Mouse (Mus musculus) skeletal muscle tissue, adult 2 months (tissue): ENCODE results near the gene Foxp1.

Experiments used
- DNase-seq: peaks from one replicate; pipeline ENCODE4 v3.0.0-alpha.2; 2012; ENCODE audit warnings: low read depth, low spot score

Gene Foxp1

DNA sequence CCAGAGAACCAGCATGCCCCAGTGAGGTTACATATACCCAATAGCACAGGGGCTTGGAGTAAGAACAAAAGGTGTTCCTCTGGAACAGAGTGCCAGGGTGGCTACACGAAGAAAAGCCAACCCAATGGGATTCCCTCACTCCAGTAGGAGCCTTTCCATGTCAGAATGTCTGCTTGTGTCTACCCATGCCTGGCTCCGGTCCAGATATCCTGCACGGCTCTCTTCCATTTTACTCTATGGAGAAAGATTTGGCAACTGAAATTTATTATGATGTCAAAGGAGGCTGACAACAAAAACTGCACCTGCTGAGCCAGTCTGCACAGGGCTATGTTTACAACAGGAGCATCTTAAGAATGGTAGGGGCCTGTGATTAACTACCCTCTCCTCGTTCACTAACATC is 233.3 kb downstream of the Foxp1 start:
- DNase-seq = no peak

DNA sequence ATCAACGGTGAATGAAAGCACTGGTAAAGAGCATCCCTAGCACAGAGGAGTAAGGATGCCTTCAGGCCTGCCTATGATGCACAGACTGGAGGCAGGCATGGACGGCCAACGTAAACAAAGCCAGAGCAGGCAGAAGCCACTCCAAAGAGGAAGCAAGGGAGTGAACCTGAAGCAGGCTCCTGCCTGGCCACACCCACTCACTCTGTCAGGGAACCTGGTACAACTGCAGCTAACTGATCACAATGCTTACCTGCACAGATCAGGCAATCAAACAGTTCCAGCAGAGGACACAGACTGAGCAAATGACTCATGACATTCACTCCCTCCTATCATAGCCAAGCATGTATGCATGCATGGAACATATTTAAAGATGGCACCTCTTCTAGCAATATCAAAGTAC is 237.5 kb downstream of the Foxp1 start:
- no peak for DNase-seq

DNA sequence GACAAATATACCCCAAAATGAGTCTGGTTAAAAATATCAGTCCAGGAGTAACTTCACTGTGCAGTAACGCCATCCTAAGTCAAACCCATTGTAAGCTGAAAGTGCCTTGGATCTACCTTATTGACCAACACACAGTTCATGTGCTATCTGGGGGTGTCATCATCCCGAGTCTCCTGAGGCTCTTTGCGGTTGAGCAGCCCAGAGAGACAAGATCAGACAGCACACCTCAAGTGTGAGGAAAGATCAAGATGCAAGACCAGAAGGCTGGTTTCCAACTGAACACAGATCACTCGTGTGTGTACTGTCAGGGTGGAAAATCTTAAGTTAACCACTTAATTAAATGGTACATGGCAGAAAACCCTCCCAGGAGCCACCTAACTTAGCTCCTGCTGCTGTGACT is 238.5 kb downstream of the Foxp1 start:
- DNase-seq = no peak

DNA sequence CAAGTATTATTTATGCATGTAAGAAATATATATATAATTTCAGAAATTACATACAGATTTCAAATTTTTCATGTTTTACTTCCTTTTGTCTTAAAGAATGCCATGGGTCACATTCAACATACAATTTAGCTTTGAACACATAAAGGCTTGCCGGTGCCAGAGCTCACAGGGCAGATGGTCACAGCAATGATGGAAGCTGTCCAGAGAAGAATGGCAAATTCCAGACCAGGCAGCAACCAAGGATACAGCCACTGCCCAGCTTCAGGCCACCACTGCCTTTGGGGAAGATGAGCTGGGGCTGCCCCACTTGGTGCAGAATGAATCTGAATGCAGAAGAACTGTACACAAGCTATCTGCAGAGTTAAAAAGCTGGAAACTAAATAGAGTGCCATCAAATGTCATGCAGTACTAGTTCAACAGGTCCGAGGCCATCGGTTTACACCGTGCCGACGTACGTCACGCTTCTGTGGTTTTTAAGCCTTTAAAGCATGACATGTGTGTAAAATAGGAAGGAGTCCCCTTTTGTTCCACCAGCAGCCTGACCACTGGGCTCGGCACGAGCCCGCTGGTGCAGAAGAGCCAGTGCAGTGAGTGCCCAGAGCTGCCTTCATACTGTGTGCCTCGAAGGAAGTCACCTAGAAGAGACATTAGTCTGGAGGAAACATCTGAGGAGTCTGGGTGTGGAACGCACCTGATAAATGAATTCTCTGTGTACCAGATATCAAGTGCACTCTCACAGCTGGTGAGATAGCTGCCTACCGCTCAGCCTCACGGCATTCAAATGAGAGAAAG is 239.5 kb downstream of the Foxp1 start:
- DNase-seq = no peak

DNA sequence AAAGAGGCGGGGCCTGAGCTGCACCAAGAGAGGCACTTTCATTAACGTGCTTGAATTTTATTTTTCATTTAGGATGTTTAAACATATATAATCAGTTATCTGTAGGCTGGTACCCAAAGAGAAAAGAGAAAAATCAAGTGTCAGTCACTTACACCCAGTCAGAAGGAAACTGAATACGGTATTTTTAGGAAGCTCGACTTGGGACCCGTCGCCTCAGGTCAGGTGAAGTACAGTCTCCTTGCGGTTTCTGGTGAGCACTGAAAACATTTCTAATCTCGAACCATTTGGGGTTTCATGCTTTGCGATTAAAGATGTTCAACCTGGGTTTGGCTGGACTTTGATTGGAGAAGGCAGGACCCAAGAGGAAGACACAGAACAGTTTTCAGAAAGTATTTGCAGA is 241.1 kb downstream of the Foxp1 start:
- DNase-seq = no peak

DNA sequence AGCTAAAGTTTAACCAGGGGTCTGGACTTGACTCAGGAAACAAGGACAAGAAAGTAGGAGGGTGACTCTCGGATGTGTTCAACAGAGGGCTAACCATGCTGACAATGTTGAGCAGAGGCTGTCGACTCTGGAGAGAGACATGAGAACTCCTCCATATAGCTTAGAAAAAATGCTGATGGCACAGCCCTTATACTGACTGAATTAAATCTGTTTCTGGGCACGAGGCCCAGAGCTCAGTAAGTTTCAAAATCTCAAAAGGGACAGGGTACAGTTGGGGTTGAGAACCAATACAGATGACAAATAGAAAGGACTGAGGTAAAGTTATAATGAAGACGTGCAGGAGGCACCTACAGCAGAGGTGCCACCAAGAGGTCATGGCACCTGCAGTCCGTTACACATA is 241.9 kb downstream of the Foxp1 start:
- no peak for DNase-seq

DNA sequence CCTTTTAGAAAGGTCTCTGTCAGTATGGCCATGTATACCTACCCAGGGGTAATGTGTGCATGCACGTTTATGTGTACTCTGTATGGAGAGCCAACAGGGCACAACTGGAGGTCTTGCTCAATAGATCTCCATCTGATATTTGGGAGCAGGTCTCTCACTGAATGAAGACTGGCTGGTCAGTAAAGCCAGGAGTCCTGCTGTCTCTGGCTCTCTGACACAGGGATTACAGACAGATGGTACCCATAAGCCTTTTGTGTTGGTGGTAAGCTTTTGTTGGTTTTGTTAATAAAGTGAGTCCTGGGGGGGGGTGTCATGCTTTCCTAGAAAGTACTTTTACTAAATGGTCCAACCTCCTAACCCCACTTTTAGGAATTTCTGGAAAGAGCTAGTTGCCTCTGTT is 245.3 kb downstream of the Foxp1 start:
- no peak for DNase-seq

DNA sequence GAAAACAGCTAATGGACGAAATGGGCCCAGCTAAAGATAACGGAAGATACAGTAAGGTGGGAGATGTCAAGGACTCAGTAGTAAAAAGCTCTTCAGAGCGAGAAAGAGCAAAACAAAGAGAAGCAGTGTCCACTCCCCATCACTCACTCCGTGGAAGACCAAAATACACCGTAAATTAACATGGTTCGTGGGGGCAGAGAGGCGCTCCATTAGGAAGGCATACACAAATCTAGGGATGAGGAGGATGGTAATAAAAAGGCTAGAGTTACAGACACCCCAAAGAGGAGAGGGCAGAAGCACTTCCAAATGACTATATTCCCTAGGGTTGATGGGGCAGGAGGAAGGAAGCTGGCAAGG is 246.2 kb downstream of the Foxp1 start:
- DNase-seq = no peak

DNA sequence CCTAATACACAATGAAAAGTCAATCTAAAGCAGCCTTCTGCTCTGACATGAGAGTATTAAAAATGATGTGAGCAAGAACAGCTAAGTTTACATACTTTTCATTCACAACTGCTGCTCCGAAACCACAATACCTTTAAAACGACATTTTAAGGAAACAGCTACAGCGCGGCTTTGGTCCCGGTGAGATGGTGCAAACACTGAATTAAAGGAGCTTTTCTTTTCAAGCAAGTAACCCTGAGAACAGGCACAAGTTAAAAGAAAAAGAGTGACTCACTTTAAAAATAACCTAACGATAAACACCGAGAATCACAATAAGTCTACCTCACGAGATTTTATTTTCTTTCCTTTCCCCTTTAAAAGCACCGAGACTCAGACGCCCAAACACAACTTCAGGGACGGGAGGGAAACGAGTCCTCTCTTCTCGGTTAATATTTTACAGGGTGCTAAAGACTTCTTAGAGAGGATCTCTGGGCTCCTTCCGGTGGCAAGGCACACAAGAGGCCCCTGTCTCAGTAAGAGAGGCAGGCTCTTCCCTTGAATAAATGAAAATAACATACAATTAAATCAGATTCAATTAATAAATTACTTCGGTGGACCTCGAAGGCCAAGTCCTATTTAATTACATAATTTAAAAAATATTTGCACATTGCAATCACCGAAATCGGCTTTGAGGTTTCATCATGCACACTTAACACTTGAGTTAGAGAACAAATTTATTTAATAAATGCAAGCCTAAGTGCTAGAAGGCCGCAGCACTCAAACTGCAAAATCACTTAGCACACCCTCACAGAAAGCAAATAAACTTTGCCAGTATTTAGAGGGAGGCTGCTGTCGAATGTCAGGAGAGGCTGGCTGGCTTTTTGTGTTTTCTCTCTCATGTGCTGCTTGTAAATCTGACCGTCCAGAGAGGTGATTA is 246.9 kb downstream of the Foxp1 start:
- DNase-seq = no peak

DNA sequence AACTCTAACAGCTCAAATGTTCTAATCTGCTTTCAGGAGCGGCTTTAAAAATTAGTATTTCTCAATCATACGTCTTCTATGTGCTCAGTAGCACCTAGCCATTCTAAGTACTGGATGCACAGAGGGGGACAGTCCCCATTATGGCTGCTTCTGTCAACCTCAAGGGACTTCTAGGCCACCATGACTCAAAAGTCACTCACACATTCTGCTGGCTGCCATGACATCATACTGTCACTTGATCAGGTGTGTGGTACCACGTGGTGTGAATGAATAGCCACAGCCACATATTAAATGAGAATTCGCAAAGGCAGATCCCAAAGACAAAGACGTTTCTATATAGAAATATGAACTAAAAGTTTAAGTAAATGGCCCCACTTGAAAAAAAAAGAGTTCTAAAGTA is 247.9 kb downstream of the Foxp1 start:
- DNase-seq = no peak

DNA sequence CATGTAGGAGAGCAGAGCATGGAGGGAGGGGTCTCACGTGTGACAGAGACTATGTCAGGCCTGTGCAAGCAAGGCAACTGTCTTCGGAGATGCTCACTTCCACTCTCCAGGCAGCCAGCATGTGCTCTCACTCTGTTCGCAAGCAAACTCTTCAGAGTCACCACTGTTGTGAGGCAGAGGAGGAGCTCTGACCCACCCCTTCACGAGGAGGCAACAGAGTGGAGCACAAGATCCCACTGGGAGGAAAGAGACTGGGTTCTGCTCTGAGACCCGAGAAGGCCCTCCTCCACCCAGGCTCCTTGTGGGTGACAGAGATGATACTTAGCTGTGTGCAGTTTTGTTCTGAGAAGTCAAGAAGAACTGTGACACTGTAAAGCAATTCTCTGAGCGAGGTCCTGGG is 248.3 kb downstream of the Foxp1 start:
- DNase-seq = no peak

DNA sequence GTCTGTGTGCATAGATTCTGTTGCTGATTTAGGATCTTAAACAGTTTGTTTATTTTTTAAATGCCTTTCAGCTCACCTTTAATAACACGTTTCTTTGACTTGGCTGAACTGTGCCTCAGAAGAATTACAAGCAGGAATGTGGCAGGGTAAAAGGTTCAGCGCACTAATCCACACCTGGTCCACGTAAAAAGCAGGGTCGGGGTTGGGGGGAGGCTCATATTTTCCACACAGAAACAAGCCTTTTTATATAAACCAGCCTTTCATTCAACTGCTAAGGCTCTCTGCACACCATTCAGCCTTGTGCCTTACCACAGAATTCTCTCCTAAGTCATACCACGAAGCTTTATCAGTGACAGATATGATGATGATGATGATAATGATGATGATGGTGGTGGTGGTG is 249.3 kb downstream of the Foxp1 start:
- DNase-seq = no peak

DNA sequence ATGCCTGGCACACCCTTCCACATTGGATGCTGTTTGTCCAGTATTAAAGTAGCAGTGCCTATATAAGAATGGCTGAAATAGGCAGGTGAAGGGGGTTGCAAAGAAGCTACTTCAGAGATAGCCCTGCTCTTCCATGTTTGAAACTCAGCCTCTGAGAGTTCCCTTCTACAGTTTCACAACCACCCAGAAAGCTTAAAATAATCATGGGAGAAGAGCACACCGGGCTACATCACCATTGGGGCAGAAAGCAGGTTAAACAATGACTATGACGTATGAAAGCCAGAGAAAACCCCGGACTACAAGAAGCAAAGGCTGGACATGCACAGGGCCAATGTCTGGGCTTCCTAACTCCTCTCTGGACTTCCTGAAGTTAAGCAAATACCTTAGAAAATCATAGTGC is 250.3 kb downstream of the Foxp1 start:
- no peak for DNase-seq

DNA sequence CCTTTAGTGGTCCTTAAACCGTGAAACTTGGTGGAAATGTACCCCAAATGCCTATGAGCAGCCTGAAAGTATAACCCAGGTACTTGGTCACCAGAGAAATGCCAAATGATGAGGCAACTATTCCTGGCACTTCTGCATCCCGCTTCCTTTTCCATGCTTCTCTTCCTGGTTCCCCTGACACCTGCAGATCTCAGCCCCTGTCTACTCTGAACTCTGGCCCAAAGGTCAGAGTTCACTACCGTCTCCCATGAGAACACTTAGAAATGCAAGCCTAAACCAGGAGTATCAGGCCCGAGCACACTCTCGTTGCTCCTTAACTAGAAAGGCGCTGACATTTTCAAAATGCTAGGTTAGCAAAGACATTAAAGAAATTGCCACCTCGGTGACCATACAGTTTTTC is 250.8 kb downstream of the Foxp1 start:
- no peak for DNase-seq

DNA sequence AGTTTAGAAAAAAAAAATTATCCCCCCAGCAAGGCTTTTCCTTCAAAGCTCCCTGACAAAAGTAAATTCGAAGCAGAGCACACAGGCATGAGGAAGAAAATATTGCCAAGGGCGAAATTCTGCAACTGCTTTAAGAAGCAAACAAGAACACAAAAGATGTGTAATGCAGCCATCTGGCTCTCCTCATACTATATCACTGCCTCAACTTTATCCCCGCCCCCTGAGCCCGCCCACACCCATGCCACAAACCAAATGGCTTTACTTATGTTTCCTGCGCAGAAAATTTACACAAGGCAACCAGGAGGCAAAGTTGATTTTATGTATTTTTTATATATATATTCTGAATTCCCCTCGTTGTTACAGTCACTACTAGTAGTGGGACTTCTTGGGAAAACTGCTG is 252.6 kb downstream of the Foxp1 start:
- DNase-seq = no peak

DNA sequence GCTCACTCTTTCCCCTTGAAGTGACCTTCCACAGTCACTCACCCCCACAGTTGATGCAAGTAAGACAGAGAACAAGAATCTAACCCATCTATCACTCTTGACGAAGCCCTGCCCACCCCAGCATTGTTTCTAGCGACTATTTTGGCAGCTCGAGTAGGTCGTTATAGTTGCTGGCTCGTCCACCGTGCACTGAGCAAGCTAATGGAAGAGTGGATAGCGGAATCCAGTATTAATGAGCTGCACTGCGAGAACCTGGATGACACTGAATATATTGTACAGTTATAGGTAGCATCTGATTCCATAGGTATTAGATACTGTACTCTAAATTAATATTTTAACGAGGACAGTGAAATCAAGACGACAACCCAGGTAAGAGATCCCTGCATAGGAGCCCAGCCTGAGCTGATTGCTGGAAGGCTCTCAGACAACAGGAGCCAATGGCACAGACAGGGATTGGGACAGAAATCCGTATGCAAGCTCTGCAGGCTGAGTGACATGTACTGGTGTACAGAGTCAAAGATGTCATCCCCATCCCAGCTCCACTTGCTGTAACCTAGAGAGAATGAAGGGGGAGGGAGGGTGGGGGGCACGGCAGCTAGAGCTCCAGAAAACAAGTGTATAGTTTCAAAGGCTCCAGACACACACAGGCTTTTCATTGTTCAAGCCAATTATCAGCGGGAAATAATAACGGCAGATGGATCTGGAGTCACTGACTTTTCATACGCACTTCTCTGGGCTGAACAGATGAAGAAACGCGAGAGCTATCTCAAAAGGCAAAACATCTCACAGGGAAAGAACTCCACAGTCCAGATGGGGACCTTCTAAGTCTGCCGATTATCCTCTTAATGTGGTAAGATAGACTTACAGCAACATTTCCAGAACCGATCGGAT is 254.1 kb downstream of the Foxp1 start:
- DNase-seq = no peak

DNA sequence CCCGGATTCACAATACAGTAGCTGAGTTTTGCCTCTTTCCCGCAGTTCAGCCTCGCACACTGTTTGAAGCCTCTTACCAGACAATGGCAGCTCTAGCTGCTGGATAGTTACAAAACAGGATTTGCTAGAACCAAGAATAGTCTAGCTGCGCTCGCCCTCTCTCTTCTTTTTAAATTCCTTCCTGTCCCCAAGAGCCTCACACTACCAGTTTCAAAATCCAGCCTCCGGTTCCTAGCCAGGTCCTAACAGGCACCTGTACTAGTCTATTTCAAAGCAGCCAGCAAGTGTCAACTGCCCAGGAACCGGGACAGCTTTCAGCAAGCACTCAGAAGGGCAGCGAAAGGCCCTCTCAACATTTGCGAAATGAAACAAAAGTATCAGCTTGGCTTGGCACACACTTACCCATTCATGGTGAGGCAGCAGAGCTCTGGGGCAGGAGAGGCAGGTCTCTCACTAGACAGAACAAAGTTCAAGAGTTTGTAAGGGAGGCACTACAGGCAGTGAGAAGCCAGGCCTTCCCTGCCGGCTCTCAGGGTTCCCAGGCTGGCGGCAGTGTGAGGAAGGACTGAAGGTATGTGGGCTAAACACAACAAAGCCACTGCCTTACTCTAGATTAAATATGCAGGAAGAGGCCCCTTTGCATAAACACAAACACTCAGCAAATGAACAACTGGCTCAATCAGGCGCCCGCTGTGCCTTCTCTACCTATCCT is 256.4 kb downstream of the Foxp1 start:
- no peak for DNase-seq

DNA sequence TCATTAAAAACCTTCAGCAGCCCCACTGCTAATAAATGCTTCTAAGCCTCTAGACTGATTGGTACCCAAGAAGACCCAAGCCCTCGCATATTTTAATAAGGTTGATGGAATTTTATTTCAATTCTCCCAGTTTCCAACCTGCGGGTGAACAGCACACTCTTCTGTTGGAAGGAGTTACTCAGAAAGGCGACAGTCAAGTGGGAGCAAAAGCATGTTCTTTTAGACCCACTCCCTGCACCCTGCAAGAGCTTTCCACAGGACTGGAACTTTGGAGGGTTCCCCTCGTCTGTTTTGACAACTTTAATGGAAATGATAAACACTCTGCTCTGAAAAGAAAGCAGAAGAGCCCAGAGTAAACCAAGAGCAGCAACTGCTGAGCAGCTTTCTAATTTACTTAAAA is 257.3 kb downstream of the Foxp1 start:
- DNase-seq = no peak

DNA sequence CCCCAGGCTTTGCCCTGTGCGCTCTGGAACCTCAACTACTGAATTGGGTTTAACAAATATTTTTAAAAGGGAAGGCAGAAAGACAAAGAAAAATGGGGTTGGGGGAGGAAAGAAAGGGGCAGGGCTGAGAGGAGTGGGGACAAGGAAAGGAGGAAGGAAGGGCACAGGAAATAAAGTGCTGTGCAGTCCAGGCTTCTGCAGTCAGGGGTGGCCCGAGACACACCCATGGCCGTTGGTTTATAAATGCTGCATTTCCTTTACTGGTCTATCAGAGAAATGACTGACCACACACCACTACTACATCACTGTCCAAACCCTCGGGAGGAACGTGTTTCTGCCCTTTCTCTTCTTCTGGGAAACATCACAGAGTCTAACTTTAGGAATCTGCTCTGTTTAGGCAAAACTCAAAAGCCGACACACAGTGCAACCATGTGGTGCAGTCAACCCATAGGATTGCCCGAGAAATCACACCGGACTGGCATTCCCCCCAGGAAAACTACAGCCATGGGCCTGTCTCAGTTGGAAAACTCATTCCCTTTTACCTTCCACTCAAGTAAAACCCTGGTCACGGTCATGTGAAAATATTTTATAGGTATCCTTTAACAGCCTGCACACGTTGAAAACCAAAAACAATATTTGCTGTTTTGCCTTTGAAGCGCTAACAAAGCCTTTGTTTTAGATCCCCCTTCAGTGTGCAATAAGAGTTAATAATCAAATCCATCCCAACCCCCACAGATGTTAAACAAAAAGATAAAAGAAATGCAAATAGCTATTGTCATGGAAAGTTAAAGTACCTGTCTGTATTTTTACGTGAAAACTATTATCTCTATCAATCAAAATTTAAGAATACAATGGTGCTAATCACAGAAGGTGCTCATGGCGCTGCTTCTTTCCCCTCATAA is 258.1 kb downstream of the Foxp1 start:
- DNase-seq = no peak

DNA sequence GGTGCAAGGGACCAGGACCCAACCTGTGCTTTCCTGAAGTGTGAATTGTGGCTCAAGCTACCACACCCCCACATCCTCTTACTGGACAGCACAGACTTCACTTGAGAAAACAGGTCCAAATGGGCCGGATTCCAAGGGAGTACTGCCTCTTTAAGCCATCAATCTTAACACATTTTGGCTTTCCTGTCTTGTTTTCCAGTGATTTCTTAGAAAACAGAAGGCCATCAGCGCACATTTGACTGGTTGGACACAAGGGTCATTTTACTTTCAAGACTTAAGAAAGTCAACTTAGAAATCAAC is 258.7 kb downstream of the Foxp1 start:
- DNase-seq = no peak
